Mouse (Mus musculus): ENCODE results near the gene Usp15.

GRCm38 (mm10) chr10:123060831-123061230 lies 136.0 kb downstream of the Usp15 start:
- TF ChIP-seq POLR2A (IDR thresholded peaks at IDR 0.05; ENCODE audit: low read depth, low read length) = no peak
- TF ChIP-seq CTCF (IDR thresholded peaks at IDR 0.05; ENCODE audit: extremely low read depth, insufficient read length, insufficient replicate concordance, low read depth, low read length) = no peak

Measured in small intestine, adult 2 months (tissue).